9 mouse cellular contexts compared by ENCODE assay signal in the genomic region with DNA sequence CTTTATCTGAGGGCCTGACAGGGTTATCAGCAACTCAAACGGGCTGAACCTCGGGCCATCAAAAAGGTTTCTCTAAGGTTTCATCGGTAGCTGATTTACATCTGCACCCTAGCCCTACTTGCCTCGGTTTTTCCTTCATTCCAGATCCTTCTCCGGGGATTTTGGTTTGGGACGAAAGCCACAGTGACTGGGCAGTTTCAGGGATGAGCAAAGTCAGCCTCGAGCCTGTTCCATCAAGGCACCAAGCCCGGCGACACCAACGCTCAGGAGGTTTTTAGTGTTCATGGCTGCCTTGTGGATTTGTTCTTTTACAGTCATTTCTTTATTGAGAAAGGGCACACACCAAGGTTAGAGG.
DNase-seq lines count a peak whose midpoint lies in the region; ATAC-seq and TF ChIP-seq lines count a peak whose summit lies in the region.
"Had no signal": no experiment of that assay in that cellular context is flagged by ENCODE, and none has a peak within 500 bp of the region (broad histone marks: within the 10 kb centered on the region; RNA-seq: fewer than 3 reads in every experiment).

No protein-coding gene starts in this region.

- no peaks in the 10 kb centered on the region for H3K9me3 ChIP-seq in liver, embryonic 15.5 days (replicated peaks)

- H3K4me1 ChIP-seq in testis, adult 2 months (ENCODE audit: control insufficient read depth, insufficient read depth, low read length) = peaks cover 12% of the 10 kb centered on the region
- 0 out of 2 replicates have a peak, but pooled peaks cover 9% of the 10 kb centered on the region for H3K4me1 ChIP-seq in liver, embryonic 15.5 days (replicated peaks)
- peaks cover 8% of the 10 kb centered on the region for H3K4me1 ChIP-seq in lung, adult 2 months (ENCODE audit: control insufficient read depth, insufficient read depth, low read length)

- DNase-seq in adrenal gland, adult 2 months = peak; percentile 30
- DNase-seq in adrenal gland, postnatal 36 days = no peak
- DNase-seq in testis, postnatal 10 days (ENCODE audit: low spot score) = no peak
- no peak for DNase-seq in spleen, postnatal 14 days (ENCODE audit: low spot score in 2 of 2)
- DNase-seq in lung, adult 2 months = no peak
- DNase-seq: gastrocnemius, postnatal 36 days had no signal

- no peaks in the 10 kb centered on the region for H3K27me3 ChIP-seq in testis, adult 2 months (ENCODE audit: control insufficient read depth, insufficient read depth, low read length)
- peaks cover 61% of the 10 kb centered on the region for H3K27me3 ChIP-seq in liver, embryonic 15.5 days

- no peaks in the 10 kb centered on the region for H3K36me3 ChIP-seq in testis, adult 2 months (ENCODE audit: control insufficient read depth, insufficient read depth, low read length)
- H3K36me3 ChIP-seq in liver, embryonic 15.5 days (replicated peaks) = no peaks in the 10 kb centered on the region

- WGBS in liver, embryonic 15.5 days (ENCODE audit: insufficient replicate concordance) = 9% methylated on average over 10 of the region's 10 CpGs
- 42% methylated on average over 10 of the region's 10 CpGs for whole genome bisulfite sequencing in lung, adult 2 months

- peak overlapping the region; percentile 50 for H3K4me2 ChIP-seq in liver, embryonic 15.5 days

- ATAC-seq in liver, embryonic 15.5 days (ENCODE audit: insufficient read depth) = no peak
- ATAC-seq in frontal cortex, adult (ENCODE audit: low TSS enrichment) = no peak

- TF ChIP-seq POLR2A in testis, adult 2 months (IDR thresholded peaks at IDR 0.05; ENCODE audit: control insufficient read depth, low read depth, low read length) = no peak
- no peak for TF ChIP-seq POLR2A in lung, adult 2 months (IDR thresholded peaks at IDR 0.05; ENCODE audit: borderline replicate concordance, extremely low read depth, low read depth, low read length)

- peak overlapping the region; percentile 91 for H3K27ac ChIP-seq in testis, adult 2 months (ENCODE audit: control insufficient read depth, insufficient read depth, low read depth, low read length)
- no peak overlapping the region for H3K27ac ChIP-seq in liver, embryonic 15.5 days (replicated peaks)

- no peak overlapping the region for H3K9ac ChIP-seq in liver, embryonic 15.5 days

- no peak overlapping the region for H3K4me3 ChIP-seq in testis, adult 2 months (ENCODE audit: control insufficient read depth, low read depth, low read length)
- 0 out of 2 replicates have a peak overlapping the region, but pooled peaks have one; percentile 24 for H3K4me3 ChIP-seq in liver, embryonic 15.5 days (replicated peaks)
- H3K4me3 ChIP-seq in lung, adult 2 months (replicated peaks; ENCODE audit: extremely low read depth, low read depth, low read length) = no peak overlapping the region

- no peak for TF ChIP-seq CTCF in testis, adult 2 months (IDR thresholded peaks at IDR 0.05; ENCODE audit: control insufficient read depth, insufficient read depth, insufficient replicate concordance, low read depth, low read length)
- TF ChIP-seq CTCF in lung, adult 2 months (IDR thresholded peaks at IDR 0.05; ENCODE audit: insufficient read depth, low read length) = no peak
